Mouse (Mus musculus) cerebellum, adult 2 months (tissue): ENCODE results near the gene Ap3d1.

Source experiments
- CTCF ChIP-seq: fragments of 200-500 bp; IDR thresholded peaks from 2 replicates; pipeline ENCODE4 v1.5.1; 2011; ENCODE audit warnings: low read depth, mild to moderate bottlenecking, control low read depth, low read length, moderate library complexity, borderline replicate concordance; ENCODE audit not compliant: insufficient read depth
- POLR2A ChIP-seq: fragments of 200-500 bp; IDR thresholded peaks from 2 replicates; pipeline ENCODE4 v1.6.1; 2011; ENCODE audit warnings: low read length, control low read depth, borderline replicate concordance; ENCODE audit not compliant: insufficient read depth

DNA sequence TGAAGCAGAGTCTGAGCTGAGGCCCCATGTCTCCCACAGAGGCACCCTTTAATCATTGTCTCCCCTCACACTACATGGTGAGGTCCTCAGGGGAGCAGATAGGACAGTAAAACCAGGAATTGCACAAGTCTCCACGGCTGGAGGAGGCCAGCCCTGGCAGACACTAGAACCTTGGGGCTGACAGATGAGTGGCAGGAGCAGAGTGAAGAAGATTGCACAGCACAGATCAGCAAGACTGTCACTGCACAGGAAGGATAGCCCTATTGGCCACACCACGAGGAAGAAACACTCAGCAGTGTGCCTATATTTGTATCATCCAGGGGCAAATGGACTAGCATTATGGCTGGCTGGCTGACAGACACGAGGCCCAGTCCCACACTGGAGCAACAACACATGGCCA is 31.2 kb downstream of the Ap3d1 start:
- TF ChIP-seq CTCF, result no peak
- no peak for TF ChIP-seq POLR2A
